Mouse (Mus musculus) left cerebral cortex, postnatal 10 days (tissue): ENCODE results near the gene Plac1. TPM values are rescaled to one million over a fixed set of nuclear protein-coding genes. Genes with fewer than 3 reads are reported as not detected.
"Not testable (repeated sequence)": the region's sequence is repeated elsewhere in the genome, so short reads cannot be mapped to it uniquely, and the experiment has no call there.

Experiments used
- DNase-seq, 2 experiments: peaks; one replicate each; pipeline ENCODE4 v3.0.0; 2021 to 2022; ENCODE audit warnings: low spot score in 2 of 2, mixed read lengths in 1 of 2; ENCODE audit errors: extremely low spot score in 1 of 2
- intact Hi-C: fragments of 180-260 bp; cut with DNase I; formaldehyde crosslinking; loops from one replicate; pipeline ENCODE4 v1.15.1; 2025
- total RNA-seq, 2 experiments: library from RNA; stranded (reverse); gene quantifications; 2 replicates each; pipeline ENCODE4 v1.2.3; 2021

The Plac1 gene
- not detected for total RNA-seq

GRCm38 (mm10) chrX:53240011-53240410 is at the start of gene Plac1:
TSS of gene Plac1 (minus strand) at chrX:53240111.
- DNase-seq = no peak
- intact Hi-C loops = no loop called here

GRCm38 (mm10) chrX:53287924-53288323 is 48.0 kb upstream of the Plac1 start:
- intact Hi-C loops = no loop called here
- no peak for DNase-seq

GRCm38 (mm10) chrX:53273124-53273523 is 33.2 kb upstream of the Plac1 start, which contains the start of gene Fam122c:
TSS of gene Fam122c (plus strand) at chrX:53273424.
- DNase-seq = no peak
- intact Hi-C loops = no loop called here

GRCm38 (mm10) chrX:53271628-53272027 is 31.7 kb upstream of the Plac1 start:
- DNase-seq, intact Hi-C loops: not testable (repeated sequence)

- DNase-seq = no peak
- intact Hi-C loops = no loop called here
Measured at GRCm38 (mm10) chrX:53270063-53270432, 30.1 kb upstream of the Plac1 start.

GRCm38 (mm10) chrX:53269289-53270062 is 29.6 kb upstream of the Plac1 start, which contains the start of gene Fam122b:
TSS of gene Fam122b (minus strand) at chrX:53269805.
- intact Hi-C loops = no loop called here
- peak; percentile 86 to 94 for DNase-seq

GRCm38 (mm10) chrX:53268856-53269255 is 28.9 kb upstream of the Plac1 start:
- intact Hi-C loops = no loop called here
- DNase-seq = peak; percentile 21 to 68

GRCm38 (mm10) chrX:53266186-53266585 is 26.3 kb upstream of the Plac1 start:
- DNase-seq = no peak
- intact Hi-C loops = no loop called here

- intact Hi-C loops = no loop called here
Measured at GRCm38 (mm10) chrX:53255195-53255594, 15.3 kb upstream of the Plac1 start.

GRCm38 (mm10) chrX:53237971-53238370 is 1.9 kb downstream of the Plac1 start:
- peak in 1 of 2 experiments; percentile 13 for DNase-seq
- intact Hi-C loops = loop anchor here (10.0 kb wide), 2 partner anchors 183 to 213 kb away; no protein-coding TSS in a partner anchor

More at GRCm38 (mm10) chrX:53255195-53255594, 15.3 kb upstream of the Plac1 start:
- no peak for DNase-seq

GRCm38 (mm10) chrX:53236404-53236803 is 3.5 kb downstream of the Plac1 start:
- intact Hi-C loops = loop anchor here (10.0 kb wide), 2 partner anchors 182 to 212 kb away; no protein-coding TSS in a partner anchor
- DNase-seq = no peak

GRCm38 (mm10) chrX:53233689-53234088 is 6.2 kb downstream of the Plac1 start:
- intact Hi-C loops = loop anchor here (10.0 kb wide), 2 partner anchors 179 to 209 kb away; no protein-coding TSS in a partner anchor
- no peak for DNase-seq

GRCm38 (mm10) chrX:53231965-53232364 is 7.9 kb downstream of the Plac1 start:
- intact Hi-C loops = loop anchor here (10.0 kb wide), 2 partner anchors 177 to 207 kb away; no protein-coding TSS in a partner anchor

GRCm38 (mm10) chrX:53224353-53224944 is 15.5 kb downstream of the Plac1 start:
- intact Hi-C loops = no loop called here
- no peak for DNase-seq

More at GRCm38 (mm10) chrX:53231965-53232364, 7.9 kb downstream of the Plac1 start:
- DNase-seq = peak in 1 of 2 experiments; percentile 22

GRCm38 (mm10) chrX:53220855-53221254 is 19.1 kb downstream of the Plac1 start:
- intact Hi-C loops = no loop called here

GRCm38 (mm10) chrX:53214557-53215229 is 25.2 kb downstream of the Plac1 start:
- DNase-seq = no peak
- intact Hi-C loops = no loop called here

More at GRCm38 (mm10) chrX:53220855-53221254, 19.1 kb downstream of the Plac1 start:
- DNase-seq = no peak

GRCm38 (mm10) chrX:53213838-53214237 is 26.1 kb downstream of the Plac1 start:
- DNase-seq = no peak
- intact Hi-C loops = no loop called here

GRCm38 (mm10) chrX:53212485-53212884 is 27.4 kb downstream of the Plac1 start:
- intact Hi-C loops = no loop called here
- DNase-seq = no peak

- intact Hi-C loops = no loop called here
- peak; percentile 27 to 65 for DNase-seq
Measured at GRCm38 (mm10) chrX:53211756-53212483, 28.0 kb downstream of the Plac1 start.
